Mouse (Mus musculus): Measurements from ENCODE around the gene Trp53tg5. TPM values are rescaled to one million over a fixed set of nuclear protein-coding genes. Genes with fewer than 3 reads are reported as not detected.

The Trp53tg5 gene
- polyA plus RNA-seq, 1 experiment from 2014 or later: not detected

DNA sequence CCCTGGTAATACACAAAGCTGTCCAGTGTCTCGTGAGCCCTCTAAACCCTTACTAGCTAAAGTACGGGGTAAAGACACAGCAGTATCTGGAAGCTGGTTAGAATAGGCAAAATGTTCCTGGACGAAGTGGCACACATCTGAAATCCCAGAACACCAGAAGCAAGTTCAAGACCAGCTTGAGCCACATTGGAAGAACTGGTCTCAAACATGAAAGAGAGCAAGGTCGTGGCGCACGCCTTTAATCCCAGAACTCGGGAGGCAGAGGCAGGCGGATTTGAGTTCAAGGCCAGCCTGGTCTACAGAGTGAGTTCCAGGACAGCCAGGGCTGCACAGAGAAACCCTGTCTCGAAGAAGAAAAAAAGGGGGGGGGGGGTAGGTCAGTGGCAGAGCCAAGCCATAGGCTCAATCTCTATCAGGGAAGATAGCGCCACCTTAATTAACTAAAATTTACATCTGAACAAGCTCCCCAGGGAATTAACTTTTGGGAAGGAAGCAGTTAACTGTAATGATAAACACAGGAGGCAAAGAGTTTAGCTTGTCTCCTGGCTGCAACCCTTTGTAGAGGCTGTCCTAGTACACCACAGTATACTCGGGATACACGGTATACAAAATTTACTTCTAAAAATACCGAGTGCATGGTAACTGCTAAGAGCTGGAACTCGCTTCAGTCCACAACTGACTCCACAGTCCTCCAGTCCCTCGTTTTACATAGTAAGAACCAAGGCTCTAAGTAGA lies 43.5 kb downstream of the Trp53tg5 start:
- Histone ChIP-seq H3K27ac (ENCODE audit: low read depth, low read length) (no peak overlapping the region), H3K9me3 (ENCODE audit: control insufficient read depth) (no peaks in the 10 kb centered on the region), H3K4me2 (replicated peaks; ENCODE audit: low read depth) (peak overlapping the region; percentile 60), H3K4me1 (replicated peaks; ENCODE audit: control insufficient read depth, insufficient read depth, low read length) (peaks cover 41% of the 10 kb centered on the region), H3K9ac (ENCODE audit: low read depth, low read length) (no peak overlapping the region), H3K4me3 (ENCODE audit: low read depth, low read length) (no peak overlapping the region), H3K27me3 (replicated peaks; ENCODE audit: control insufficient read depth, insufficient read depth, low read length) (no peaks in the 10 kb centered on the region), H3K36me3 (ENCODE audit: control insufficient read depth, insufficient read depth) (peaks cover 51% of the 10 kb centered on the region)
- no peak for TF ChIP-seq CTCF (IDR thresholded peaks at IDR 0.05; ENCODE audit: low read depth)
- no peak for ATAC-seq
- 54% methylated on average over 15 of the region's 15 CpGs for WGBS

DNA sequence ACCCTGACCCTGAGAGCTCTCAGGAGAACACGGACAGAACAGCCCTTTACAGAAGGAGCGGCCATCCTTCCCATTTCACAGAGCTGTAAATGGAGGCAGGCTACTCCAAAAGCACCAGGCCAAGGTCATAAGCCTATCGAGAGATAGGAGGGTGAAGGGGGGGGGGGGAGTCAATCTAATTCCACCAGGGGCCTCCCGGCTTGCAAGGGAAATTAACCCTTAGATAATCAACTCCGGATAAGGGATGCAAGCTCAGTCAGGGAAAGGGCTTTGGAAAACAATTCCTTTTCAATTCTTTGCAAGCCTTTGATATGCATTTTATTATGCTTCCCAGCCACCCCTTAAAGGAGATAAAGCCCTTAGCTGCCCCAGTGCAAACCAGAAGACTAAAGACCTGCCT lies 45.1 kb downstream of the Trp53tg5 start:
- no peak for TF ChIP-seq CTCF (IDR thresholded peaks at IDR 0.05; ENCODE audit: low read depth)
- peaks cover 27% of the 10 kb centered on the region for H3K4me1 ChIP-seq (replicated peaks; ENCODE audit: control insufficient read depth, insufficient read depth, low read length)
- no peak overlapping the region for H3K4me2 ChIP-seq (replicated peaks; ENCODE audit: low read depth)
- H3K27ac ChIP-seq (ENCODE audit: low read depth, low read length): no peak overlapping the region
- H3K4me3 ChIP-seq (ENCODE audit: low read depth, low read length): no peak overlapping the region
- no peaks in the 10 kb centered on the region for H3K9me3 ChIP-seq (ENCODE audit: control insufficient read depth)
- 26% methylated on average over 5 of the region's 5 CpGs for WGBS
- H3K36me3 ChIP-seq (ENCODE audit: control insufficient read depth, insufficient read depth): peaks cover 59% of the 10 kb centered on the region
- no peaks in the 10 kb centered on the region for H3K27me3 ChIP-seq (replicated peaks; ENCODE audit: control insufficient read depth, insufficient read depth, low read length)
- no peak overlapping the region for H3K9ac ChIP-seq (ENCODE audit: low read depth, low read length)
- ATAC-seq: no peak

DNA sequence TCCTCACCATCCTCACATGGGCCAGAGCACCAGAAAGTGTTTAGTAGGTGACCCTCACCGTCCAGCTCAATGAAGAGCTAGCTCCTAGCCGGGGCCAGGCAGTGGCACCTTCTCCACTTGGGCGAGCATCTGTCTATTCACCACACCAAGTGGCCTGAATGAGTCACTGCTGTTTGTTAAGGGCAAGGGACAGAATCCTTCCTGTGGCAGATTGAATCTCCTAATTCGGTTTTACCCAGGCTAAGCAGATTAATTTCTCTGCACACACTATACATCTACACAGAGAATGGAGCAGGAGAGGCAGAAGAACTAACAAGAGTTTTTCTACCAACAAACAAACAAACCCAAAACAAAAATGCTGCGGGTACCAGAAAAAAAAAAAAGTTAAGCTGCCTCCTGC lies 46.6 kb downstream of the Trp53tg5 start:
- no peaks in the 10 kb centered on the region for H3K9me3 ChIP-seq (ENCODE audit: control insufficient read depth)
- no peak overlapping the region for H3K27ac ChIP-seq (ENCODE audit: low read depth, low read length)
- H3K4me2 ChIP-seq (replicated peaks; ENCODE audit: low read depth): no peak overlapping the region
- ATAC-seq: no peak
- 73% methylated on average over 5 of the region's 5 CpGs for WGBS
- H3K9ac ChIP-seq (ENCODE audit: low read depth, low read length): no peak overlapping the region
- H3K4me3 ChIP-seq (ENCODE audit: low read depth, low read length): no peak overlapping the region
- TF ChIP-seq CTCF (IDR thresholded peaks at IDR 0.05; ENCODE audit: low read depth): no peak
- H3K36me3 ChIP-seq (ENCODE audit: control insufficient read depth, insufficient read depth): peaks cover 62% of the 10 kb centered on the region
- H3K4me1 ChIP-seq (replicated peaks; ENCODE audit: control insufficient read depth, insufficient read depth, low read length): peaks cover 16% of the 10 kb centered on the region
- H3K27me3 ChIP-seq (replicated peaks; ENCODE audit: control insufficient read depth, insufficient read depth, low read length): no peaks in the 10 kb centered on the region

DNA sequence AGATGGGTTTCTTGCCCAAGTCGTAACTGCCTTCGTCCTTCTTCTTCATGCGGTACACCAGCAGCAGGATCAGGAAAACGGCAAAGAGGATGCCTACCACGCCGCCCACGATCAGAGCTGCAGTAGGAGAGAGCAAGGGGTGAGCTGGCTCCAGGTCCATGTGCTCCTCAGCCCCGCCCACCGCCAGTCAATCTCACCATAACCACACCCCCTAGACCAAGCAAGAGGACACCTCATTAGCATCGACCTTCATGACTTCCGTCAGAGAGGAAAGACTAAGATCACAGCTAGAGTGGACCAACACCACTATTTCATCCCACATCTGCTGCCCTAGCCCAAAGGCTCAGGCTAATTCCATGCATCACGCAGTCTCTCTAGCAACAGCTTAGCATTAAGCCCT lies 47.4 kb downstream of the Trp53tg5 start:
- TF ChIP-seq CTCF (IDR thresholded peaks at IDR 0.05; ENCODE audit: low read depth): no peak

DNA sequence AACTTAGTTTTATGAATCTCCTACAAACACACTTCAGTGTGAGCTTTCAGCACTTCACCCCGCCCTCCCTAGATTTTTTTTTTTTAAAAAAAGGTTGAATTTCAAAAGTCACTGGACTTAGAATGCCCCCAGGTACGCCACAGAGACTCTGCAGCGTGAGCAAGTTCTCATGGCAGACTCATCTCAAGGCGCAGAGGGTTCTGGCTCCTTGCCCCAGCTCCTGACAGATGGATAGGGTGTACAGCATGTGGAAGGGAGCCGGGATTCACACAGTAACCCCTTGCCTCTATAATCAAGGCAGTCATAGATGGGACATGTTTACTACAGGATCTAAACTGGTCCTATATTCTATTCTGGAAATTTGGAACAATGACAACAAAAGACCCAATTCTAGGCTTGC lies 48.1 kb downstream of the Trp53tg5 start:
- Histone ChIP-seq H3K27me3 (replicated peaks; ENCODE audit: control insufficient read depth, insufficient read depth, low read length) (no peaks in the 10 kb centered on the region), H3K4me3 (ENCODE audit: low read depth, low read length) (no peak overlapping the region), H3K9me3 (ENCODE audit: control insufficient read depth) (no peaks in the 10 kb centered on the region), H3K4me2 (replicated peaks; ENCODE audit: low read depth) (no peak overlapping the region), H3K9ac (ENCODE audit: low read depth, low read length) (no peak overlapping the region), H3K27ac (ENCODE audit: low read depth, low read length) (no peak overlapping the region), H3K36me3 (ENCODE audit: control insufficient read depth, insufficient read depth) (peaks cover 61% of the 10 kb centered on the region), H3K4me1 (replicated peaks; ENCODE audit: control insufficient read depth, insufficient read depth, low read length) (0 out of 2 replicates have a peak, but pooled peaks cover 1% of the 10 kb centered on the region)
- ATAC-seq: no peak
- no peak for TF ChIP-seq CTCF (IDR thresholded peaks at IDR 0.05; ENCODE audit: low read depth)
- 74% methylated on average over 5 of the region's 5 CpGs for WGBS

More for the DNA sequence above, 47.4 kb downstream of the Trp53tg5 start:
- no peaks in the 10 kb centered on the region for H3K9me3 ChIP-seq (ENCODE audit: control insufficient read depth)
- WGBS: 30% methylated on average over 12 of the region's 12 CpGs
- peaks cover 8% of the 10 kb centered on the region; the same call in 1 of the 2 replicates for H3K4me1 ChIP-seq (replicated peaks; ENCODE audit: control insufficient read depth, insufficient read depth, low read length)
- peaks cover 62% of the 10 kb centered on the region for H3K36me3 ChIP-seq (ENCODE audit: control insufficient read depth, insufficient read depth)
- no peaks in the 10 kb centered on the region for H3K27me3 ChIP-seq (replicated peaks; ENCODE audit: control insufficient read depth, insufficient read depth, low read length)
- H3K27ac ChIP-seq (ENCODE audit: low read depth, low read length): no peak overlapping the region
- no peak overlapping the region for H3K9ac ChIP-seq (ENCODE audit: low read depth, low read length)
- ATAC-seq: no peak
- H3K4me3 ChIP-seq (ENCODE audit: low read depth, low read length): no peak overlapping the region
- H3K4me2 ChIP-seq (replicated peaks; ENCODE audit: low read depth): no peak overlapping the region

DNA sequence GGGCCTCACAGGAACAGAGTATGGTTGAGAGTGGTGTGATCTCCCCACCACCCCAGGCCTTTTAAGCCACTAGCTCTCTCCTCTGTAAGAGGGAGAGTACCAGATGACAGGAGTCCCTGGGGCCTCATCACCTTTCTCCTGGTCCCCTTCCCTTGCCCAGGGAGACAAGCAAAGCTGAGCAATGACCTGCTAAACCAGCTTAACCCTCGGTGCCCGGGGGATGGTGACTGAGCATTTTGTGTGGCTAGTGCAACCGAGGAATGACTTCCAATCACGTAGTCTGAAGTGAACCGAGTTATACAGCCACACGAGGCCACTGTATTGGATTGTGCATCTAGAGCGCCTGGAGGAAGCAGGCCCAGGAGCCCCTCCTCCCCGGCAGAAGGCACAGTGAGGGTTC lies 49.1 kb downstream of the Trp53tg5 start:
- Histone ChIP-seq H3K9ac (ENCODE audit: low read depth, low read length) (no peak overlapping the region), H3K4me3 (ENCODE audit: low read depth, low read length) (no peak overlapping the region), H3K27ac (ENCODE audit: low read depth, low read length) (no peak overlapping the region), H3K4me1 (replicated peaks; ENCODE audit: control insufficient read depth, insufficient read depth, low read length) (no peaks in the 10 kb centered on the region), H3K4me2 (replicated peaks; ENCODE audit: low read depth) (no peak overlapping the region), H3K36me3 (ENCODE audit: control insufficient read depth, insufficient read depth) (peaks cover 51% of the 10 kb centered on the region), H3K9me3 (ENCODE audit: control insufficient read depth) (no peaks in the 10 kb centered on the region), H3K27me3 (replicated peaks; ENCODE audit: control insufficient read depth, insufficient read depth, low read length) (no peaks in the 10 kb centered on the region)
- no peak for TF ChIP-seq CTCF (IDR thresholded peaks at IDR 0.05; ENCODE audit: low read depth)
- no peak for ATAC-seq
- 90% methylated on average over 8 of the region's 8 CpGs for WGBS

All from intestine, postnatal 0 days (tissue).